Comparison of ENCODE assay signal across 18 mouse cellular contexts in the genomic region with DNA sequence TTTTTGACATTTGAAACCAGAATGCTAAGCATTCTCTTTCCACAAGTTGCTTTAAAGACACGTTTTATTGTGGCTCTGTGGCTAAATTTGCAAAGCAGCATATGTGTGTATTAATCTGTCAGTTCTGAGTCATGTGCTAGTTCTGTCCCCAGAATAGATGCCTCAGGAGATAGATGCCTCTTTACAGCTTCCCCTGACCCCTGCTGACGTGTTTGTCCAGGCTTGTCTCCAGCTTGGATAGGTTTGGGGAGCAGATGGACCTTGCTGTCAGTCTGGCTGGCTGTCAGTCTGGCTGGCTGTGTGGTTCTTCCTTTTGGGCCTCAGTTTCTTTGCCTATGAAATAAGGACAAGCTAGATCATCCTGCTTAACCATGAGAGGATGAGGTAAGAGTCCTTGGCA.
DNase-seq lines count a peak whose midpoint lies in the region; ATAC-seq lines count a peak whose summit lies in the region.
"Had no signal": no experiment of that assay in that cellular context is flagged by ENCODE, and none has a peak within 500 bp of the region (broad histone marks: within the 10 kb centered on the region; RNA-seq: fewer than 3 reads in every experiment).

No protein-coding gene starts in this region.

- no peaks in the 10 kb centered on the region for H3K9me3 ChIP-seq in liver, embryonic 12.5 days (replicated peaks)
- H3K9me3 ChIP-seq in liver, embryonic 11.5 days (ENCODE audit: control insufficient read depth, low read length), result no peaks in the 10 kb centered on the region
- H3K9me3 ChIP-seq: heart, embryonic 15.5 days; hindbrain, embryonic 15.5 days had no signal

- no peak overlapping the region for H3K9ac ChIP-seq in liver, embryonic 12.5 days
- H3K9ac ChIP-seq in liver, embryonic 11.5 days (ENCODE audit: low read depth, low read length), result no peak overlapping the region
- H3K9ac ChIP-seq: heart, embryonic 15.5 days; hindbrain, embryonic 15.5 days; limb, embryonic 12.5 days; midbrain, embryonic 12.5 days; neural tube, embryonic 12.5 days had no signal

- no peaks in the 10 kb centered on the region for H3K27me3 ChIP-seq in liver, embryonic 12.5 days (replicated peaks)
- H3K27me3 ChIP-seq in liver, embryonic 11.5 days (replicated peaks; ENCODE audit: control insufficient read depth, insufficient read depth, low read length), result no peaks in the 10 kb centered on the region
- H3K27me3 ChIP-seq: heart, embryonic 15.5 days; hindbrain, embryonic 15.5 days; limb, embryonic 12.5 days; midbrain, embryonic 12.5 days; neural tube, embryonic 12.5 days; Patski had no signal

- WGBS in liver, embryonic 12.5 days (ENCODE audit: insufficient replicate concordance), result 53% methylated on average over 2 of the region's 2 CpGs
- 70% methylated on average over 2 of the region's 2 CpGs for WGBS in liver, embryonic 11.5 days

- no peak for ATAC-seq in liver, embryonic 12.5 days
- ATAC-seq in liver, embryonic 11.5 days (replicated peaks; ENCODE audit: low FRiP score), result no peak
- ATAC-seq in inflammation-experienced regulatory T-cells, adult 6 months, result no peak
- ATAC-seq: CD4-positive, CD25-positive, alpha-beta regulatory T cell, adult 4 months; Patski had no signal

- no peak overlapping the region for H3K4me2 ChIP-seq in liver, embryonic 12.5 days
- H3K4me2 ChIP-seq in liver, embryonic 11.5 days, result no peak overlapping the region
- H3K4me2 ChIP-seq: heart, embryonic 15.5 days; hindbrain, embryonic 15.5 days; limb, embryonic 12.5 days; midbrain, embryonic 12.5 days; neural tube, embryonic 12.5 days had no signal

- DNase-seq in gastrocnemius, adult 18-20 months (ENCODE audit: low spot score), result peak; percentile 68
- no peak for DNase-seq in gastrocnemius, postnatal 4 days (ENCODE audit: low spot score in 2 of 2)
- DNase-seq in liver, embryonic 11.5 days (ENCODE audit: low spot score), result no peak
- DNase-seq in adrenal gland, postnatal 36 days, result peak; percentile 41 to 68
- DNase-seq in skeletal muscle tissue, adult 2 months (ENCODE audit: low read depth, low spot score), result peak; percentile 52
- DNase-seq: lung, postnatal 10 days; retina, postnatal 1 day; thymus, postnatal 25 days had no signal

- peaks cover 49% of the 10 kb centered on the region for H3K4me1 ChIP-seq in liver, embryonic 12.5 days
- peaks cover 24% of the 10 kb centered on the region for H3K4me1 ChIP-seq in liver, embryonic 11.5 days (replicated peaks; ENCODE audit: control insufficient read depth, insufficient read depth, low read length)
- H3K4me1 ChIP-seq: heart, embryonic 15.5 days; hindbrain, embryonic 15.5 days; limb, embryonic 12.5 days; midbrain, embryonic 12.5 days; neural tube, embryonic 12.5 days had no signal

- no peak overlapping the region for H3K4me3 ChIP-seq in liver, embryonic 12.5 days
- H3K4me3 ChIP-seq in liver, embryonic 11.5 days (ENCODE audit: low read depth, low read length), result no peak overlapping the region
- H3K4me3 ChIP-seq: heart, embryonic 15.5 days; hindbrain, embryonic 15.5 days; limb, embryonic 12.5 days; midbrain, embryonic 12.5 days; neural tube, embryonic 12.5 days had no signal

- no peaks in the 10 kb centered on the region for H3K36me3 ChIP-seq in liver, embryonic 12.5 days
- H3K36me3 ChIP-seq in liver, embryonic 11.5 days (ENCODE audit: control insufficient read depth, insufficient read depth, low read length), result no peaks in the 10 kb centered on the region
- H3K36me3 ChIP-seq: heart, embryonic 15.5 days; hindbrain, embryonic 15.5 days; limb, embryonic 12.5 days; neural tube, embryonic 12.5 days had no signal

- peak overlapping the region; percentile 66 for H3K27ac ChIP-seq in liver, embryonic 12.5 days
- no peak overlapping the region for H3K27ac ChIP-seq in liver, embryonic 11.5 days (ENCODE audit: low read depth, low read length)
- H3K27ac ChIP-seq: heart, embryonic 15.5 days; hindbrain, embryonic 15.5 days; kidney, postnatal 0 days; limb, embryonic 12.5 days; midbrain, embryonic 12.5 days; neural tube, embryonic 12.5 days had no signal

Comparison
In these comparisons a context has a peak if more than half of its experiments do, and no peak if none do; other contexts are left out.
1. DNase-seq: peak in gastrocnemius, adult 18-20 months (single experiment), adrenal gland, postnatal 36 days (2 of 2) and skeletal muscle tissue, adult 2 months (single experiment); none in gastrocnemius, postnatal 4 days (0 of 2) and liver, embryonic 11.5 days (single experiment).